Mouse (Mus musculus) heart, adult 18-20 months (tissue): Measurements from ENCODE around the gene Dusp16. TPM values are rescaled to one million over a fixed set of nuclear protein-coding genes. Genes with fewer than 3 reads are reported as not detected.

Source experiments
- DNase-seq, 2 experiments: peaks; one replicate each; pipeline ENCODE4 v3.0.0; 2021 to 2022; ENCODE audit warnings: mixed read lengths in 1 of 2
- total RNA-seq, 2 experiments: library from RNA; stranded (reverse); gene quantifications; 2 replicates each; pipeline ENCODE4 v1.2.3; 2021

Gene Dusp16
- total RNA-seq, 2 experiments from 2014 or later, result 20.7 to 23.8 TPM

DNA sequence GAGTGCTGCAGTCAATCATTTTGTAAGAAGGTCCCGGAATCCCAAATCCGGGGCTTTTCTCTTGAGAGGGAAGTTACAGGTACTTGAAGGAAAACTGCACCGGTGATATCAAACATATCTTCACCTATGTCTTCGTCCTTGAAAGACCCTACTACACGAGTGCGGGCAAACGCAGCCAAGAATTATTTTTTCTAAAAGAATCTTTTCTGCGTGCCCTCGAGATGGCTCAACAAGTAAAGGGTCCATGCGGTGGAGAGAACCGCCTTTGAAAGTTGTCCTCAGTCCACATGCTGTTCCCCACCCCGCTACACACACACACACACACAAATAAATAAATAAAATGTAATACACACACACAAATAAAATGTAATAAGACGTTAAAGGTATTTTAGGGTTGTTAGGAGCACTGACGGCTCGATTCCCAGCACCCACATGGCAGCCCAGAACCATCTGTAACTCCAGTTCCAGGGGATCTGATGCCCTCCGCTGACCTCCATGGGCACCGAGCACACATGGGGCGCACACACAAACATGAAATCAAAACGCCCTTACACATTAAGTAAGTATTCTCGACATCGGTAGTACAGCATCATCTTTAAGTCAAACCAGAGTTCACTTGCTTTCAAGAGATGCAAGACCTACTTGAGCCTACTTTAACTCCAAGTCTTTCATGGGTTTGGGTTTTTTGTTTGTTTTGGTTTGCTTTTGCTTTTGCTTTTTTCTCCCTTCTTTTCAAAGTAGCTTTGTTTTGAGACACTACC, 801 bp upstream of the Dusp16 start:
- no peak for DNase-seq

DNA sequence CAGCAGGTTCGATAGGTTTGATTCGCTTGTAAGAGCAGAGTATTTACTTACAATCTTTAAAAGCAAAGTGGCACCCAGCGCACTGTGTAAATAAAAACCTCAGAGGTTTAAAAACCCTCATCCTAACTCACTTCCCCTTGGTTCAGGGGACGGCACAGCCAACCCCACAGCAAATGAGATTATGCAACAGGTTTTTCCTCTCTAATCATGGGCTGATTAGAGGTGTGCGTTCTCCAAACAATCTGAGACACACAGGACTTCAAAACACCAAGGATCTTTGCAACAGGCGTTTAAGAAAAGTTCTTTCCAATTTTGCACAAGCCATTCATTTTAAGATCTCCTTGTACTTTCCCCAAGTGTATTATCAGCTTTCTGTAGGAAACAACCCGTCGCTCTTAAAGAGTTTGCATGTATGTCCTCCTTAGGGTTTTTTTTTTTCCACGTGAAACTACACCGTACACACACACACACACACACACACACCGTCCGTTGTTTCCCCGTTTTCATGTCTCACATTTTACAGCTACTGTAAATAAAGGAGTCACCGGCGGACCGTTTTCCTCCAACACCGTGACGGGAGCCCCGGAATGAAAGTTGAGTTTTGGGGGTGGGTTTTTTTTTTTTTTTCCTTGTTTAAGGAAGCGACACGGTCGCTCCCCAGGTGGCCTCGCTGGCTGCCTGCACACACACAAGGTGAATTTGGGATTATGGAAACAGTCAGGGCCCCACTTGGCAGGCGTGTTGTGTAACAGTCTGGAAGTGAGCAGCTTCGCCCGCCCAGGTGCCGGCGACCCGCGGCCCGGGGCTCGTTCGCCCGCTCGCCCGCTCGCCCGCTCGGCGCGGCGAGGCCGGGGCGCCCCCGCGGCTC, 940 bp downstream of the Dusp16 start:
- DNase-seq, result peak; percentile 50 to 74

DNA sequence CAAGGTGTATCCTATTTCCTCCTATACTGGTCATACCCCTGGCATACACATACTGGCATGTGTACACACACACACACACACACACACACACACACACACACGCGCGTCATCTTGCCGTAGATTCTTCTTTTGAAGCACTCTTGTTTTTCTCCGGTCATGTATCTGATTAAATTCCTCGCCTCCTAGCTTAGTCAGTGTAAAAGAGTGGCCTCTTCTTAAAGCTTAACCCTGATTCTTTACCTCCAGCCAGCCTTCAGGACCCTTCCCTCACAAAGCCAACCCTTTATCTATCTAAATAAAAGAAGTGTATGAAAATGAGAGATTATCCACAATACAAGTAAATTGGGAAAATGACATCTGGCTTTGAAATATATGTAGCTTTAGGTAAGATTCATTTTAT, 3.3 kb downstream of the Dusp16 start:
- no peak for DNase-seq

DNA sequence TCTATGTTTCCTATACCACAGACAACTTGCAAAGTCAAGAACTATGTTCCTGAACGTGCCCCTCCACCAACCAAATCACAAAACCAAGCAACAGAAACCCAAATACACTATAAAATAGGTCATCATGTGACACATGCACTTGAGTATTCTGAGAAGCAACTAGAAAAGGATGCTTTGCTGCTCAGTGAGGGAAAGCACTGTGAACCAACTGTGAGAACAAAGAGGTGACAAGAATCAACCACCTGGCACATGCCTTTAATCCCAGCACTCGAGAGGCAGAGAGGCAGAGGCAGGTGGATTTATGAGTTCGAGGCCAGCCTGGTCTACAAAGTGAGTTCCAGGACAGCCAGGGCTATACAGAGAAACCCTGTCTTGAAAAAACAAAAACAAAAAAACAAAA, 6.0 kb downstream of the Dusp16 start:
- DNase-seq, result no peak

DNA sequence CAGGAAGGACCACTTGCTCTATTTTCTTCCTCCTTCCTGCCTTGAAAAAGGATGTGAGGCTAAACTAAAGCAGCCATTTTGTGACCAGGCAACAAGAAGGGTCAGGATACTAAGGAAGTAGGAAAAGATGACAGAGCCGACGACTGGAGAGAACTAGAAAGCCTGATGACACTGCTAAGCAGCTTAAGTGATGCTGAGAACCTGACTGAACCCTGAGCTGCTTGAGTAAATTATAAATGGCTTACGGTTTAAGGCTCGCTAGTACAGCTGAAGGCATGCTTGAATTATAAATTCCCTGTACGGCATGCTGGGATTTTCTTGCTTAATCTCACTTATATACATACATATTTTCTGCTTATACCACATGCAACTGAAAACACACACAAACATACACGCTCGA, 9.5 kb downstream of the Dusp16 start:
- DNase-seq, result no peak

DNA sequence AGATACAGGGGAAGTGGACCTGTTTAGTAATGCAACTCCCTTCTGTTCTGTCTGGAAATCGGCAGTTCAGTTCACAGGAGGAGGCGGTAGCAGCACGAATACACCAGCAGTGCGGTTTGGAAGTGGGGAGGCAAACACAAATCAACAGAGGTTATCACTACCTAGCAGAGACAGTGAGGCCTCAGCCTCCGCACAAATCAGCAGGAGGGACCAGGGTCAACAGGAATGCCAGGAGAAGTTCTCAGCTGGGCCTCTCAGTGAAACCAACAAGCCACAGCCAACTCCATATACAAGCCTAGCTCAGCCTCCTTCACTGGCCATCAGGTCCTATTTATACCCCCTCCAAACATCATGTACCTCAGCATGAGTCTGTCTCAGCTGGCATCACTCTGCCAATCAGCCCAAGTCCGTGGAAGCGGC, 10.9 kb downstream of the Dusp16 start:
- DNase-seq, result peak; percentile 16 to 18

DNA sequence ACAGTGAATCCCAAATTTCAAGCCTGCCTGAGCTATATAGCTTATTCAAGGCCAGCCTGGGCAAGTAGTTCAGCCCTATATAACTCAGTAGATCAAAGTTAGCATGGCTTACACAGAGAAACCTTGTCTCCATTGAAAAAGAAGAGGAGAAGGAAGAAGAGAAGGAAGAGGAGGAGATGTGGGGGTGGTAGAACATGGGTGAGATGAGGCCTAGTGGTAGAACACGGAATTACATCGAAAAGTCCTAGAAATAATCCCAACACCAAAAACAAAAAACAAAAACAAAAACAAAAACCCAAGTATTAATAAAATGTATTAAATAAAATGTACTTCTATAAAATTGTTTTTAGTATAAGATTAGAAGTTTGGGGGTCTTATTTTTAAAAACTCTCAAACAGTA, 12.4 kb downstream of the Dusp16 start:
- DNase-seq, result no peak

DNA sequence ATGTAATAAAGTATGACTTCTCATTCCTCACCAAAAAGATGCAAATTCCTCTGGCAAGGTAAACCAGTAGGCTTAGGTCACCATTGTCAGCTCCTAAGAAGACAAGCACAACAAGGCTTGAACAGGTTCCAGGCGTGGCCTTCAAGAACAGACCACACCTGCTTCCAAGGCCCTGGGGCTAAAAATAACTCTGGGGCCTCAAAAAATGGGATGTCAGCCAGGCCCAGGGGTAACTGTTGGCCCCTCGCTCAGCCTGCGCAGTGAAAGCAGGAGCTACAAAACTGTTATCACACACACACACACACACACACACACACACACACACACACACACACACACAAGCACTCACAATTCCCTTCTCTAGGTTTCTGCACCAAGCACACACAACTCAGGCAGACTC, 18.5 kb downstream of the Dusp16 start:
- peak; percentile 70 to 75 for DNase-seq

DNA sequence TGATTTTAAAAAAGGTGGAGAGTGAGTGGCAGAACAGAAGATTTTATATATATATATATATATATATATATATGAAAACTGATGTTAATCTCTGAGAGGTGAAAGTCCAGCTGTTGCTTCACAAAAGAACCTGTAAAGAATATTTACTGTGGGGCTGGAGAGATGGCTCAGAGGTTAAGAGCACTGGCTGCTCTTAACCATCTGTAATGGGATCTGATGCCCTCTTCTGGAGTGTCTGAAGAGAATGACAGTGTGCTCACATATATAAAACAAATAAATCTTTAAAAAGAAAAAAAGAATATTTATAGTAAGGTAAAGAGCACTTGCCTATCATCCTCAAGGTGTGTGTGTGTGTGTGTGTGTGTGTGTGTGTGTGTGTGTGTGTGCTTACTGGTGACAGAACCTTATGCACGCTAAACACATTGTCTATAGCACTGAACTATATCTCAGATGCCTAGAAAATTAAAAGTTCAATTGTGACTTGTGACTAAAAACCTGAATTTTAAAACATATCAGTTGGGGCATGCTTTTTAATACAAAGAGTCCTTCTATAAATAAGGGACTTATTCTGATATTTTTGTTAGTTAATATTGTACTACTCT, 19.0 kb downstream of the Dusp16 start:
- DNase-seq, result no peak

DNA sequence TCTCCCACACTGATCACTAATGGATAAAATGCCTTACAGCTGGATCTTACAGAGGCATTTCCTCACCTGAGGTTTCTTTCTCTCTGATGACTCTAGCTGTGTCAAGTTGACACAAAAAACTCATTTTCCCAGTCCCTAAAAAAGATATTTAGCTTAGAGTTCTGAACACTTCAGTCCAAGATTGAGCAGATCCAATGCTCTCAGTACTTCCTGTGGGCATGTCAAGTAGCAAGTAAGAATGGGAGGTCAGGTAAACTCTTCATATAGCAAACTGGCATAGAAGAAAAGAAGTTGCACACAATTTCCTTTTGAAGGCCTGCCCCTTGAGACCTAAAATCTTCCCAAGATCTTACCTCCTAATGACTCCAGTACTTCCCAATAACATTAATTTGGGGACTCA, 22.1 kb downstream of the Dusp16 start:
- no peak for DNase-seq

DNA sequence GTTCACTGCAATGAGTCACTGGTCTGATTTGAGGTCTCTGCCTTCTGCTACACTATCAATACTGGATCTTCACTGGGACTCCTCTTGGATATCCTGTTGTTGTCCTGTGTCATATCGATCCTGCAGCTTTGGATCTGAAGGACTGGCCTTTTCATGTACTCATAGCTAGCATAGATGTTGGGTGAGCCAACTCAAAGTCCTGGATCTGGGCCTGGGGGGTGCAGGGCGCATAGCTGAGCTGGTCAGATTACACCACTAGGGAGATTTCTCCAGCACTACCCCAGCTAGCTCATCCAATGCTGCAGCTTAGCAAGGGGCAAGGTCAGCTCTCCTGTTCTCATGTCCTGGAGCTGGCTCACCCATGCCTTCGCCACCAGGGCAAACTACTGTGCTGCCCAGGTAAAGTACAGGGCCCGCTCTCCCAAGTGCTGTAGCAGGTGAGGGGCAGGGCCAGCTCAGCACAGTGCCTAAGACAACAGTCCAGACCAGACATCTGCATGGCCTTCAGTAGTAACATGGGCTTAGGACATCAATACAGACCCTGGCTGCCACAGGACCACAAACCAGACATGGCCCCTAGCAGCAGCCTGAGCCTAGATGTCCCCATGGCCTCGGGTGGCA, 27.9 kb downstream of the Dusp16 start:
- peak; percentile 14 to 20 for DNase-seq

DNA sequence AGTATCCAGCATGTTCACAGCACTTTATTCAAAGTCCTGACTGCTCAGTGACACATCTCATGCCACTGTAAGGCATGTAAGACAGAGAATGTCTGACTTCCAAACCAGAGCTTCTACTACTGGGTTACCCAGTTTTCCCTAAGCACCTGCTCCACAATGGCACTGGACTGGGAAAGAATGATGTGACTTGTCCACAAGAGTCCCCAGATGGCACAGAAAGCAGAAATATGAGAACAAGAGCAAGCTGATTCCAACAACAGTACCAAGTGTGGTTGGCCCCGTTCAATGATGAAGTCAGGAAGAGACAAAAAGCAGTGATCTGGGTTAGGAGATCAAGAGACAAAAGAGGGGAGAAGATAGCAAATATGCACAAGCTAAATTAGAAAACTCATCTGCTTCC, 29.0 kb downstream of the Dusp16 start:
- no peak for DNase-seq

DNA sequence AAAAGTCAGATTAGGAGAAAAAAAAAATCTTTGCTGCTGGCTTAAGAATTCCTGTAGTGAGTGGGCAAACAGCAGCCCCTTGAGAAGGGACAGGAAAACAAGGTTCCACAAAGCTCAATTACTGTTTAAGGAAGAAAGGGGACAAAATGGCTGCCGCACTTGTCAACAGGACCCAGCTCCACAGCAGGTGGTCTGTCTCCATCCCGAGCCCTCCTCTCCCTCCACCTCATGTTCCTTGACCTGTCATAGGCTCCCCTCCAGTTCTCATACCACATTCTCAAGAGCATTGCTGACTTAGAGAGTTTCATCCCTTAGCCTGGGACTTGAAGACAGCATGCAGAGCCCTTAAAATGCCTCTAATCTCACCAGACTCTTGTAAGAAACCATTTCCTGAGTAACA, 30.6 kb downstream of the Dusp16 start:
- no peak for DNase-seq

DNA sequence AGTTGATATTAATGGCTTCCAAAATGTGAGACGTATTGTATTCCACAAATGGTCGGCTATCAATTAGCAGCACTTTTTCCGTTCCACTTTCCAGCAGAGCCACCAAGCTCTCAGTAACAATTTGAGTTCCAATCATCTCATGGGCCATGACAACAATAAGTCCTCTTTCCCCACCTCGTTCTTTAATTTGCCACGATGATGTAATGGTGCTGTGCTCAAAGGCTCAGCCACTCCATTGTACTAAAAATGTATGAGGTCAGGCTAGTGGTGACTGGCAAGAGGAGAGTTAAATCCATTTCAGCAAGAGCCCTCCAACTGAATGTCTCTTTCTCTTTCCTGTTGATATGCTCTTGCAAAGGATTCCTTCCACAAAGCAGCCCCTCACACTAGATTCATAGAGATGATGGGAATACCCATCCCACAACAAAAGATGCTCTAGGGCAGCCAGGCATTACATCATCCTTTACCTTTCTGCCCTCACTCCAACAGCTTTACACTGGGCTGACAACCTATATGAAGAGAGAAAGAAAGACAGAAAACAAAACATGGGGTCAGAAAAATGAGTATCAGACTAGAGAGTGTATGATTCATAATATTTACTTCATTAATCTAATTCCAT, 31.4 kb downstream of the Dusp16 start:
- DNase-seq, result no peak

DNA sequence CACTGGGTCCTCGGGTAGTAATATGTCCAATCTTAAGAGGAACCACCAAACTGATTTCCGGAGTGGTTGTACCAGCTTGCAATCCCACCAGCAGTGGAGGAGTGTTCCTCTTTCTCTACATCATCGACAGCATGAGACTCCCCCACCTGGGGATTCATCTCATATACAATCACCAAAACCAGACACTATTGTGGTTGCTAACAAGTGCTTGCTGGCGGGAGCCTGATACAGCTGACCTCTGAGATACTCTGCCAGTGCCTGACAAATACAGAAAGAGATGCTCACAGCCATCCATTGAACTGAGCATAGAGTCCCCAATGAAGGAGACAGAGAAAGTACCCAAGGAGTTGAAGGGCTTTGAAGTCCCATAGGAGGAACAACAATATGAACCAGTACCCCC, 36.4 kb downstream of the Dusp16 start:
- DNase-seq, result no peak

DNA sequence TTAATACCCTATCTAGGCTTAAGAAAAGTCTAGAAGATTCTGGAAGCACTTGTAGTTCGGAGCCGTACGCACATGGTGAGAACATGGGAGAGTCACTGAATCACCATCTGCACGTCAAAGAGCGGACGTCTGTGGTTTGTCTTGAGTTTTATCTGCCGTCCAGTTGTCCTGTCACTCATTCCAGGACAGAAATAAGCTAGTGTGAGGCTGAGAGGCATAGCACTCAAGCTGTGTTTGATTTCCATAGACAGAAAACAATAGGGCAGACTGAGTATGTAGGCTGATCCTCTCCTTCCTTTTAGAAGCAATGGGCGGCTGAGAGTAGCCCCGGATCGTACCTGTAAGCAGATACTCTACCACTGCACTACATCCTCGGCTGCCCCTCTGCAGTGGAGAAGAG, 38.6 kb downstream of the Dusp16 start:
- no peak for DNase-seq

DNA sequence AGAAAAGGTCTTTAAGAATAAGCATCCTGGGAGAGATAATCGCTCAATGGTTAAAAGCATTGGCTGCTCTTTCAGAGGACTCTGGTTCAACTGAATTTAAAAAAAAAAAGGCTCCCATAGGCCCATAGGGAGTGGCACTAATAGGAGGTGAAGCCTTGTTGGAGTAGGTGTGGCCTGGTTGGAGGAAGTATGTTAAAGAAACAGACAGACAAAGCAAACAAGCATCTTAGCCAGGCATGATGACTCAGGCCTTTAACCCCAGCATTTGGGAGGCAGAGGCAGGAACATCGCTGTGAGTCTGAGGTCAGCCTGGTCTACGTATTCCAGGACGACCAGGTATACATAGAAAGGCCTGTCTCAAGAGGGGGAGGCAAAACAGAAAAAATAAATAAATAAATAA, 39.0 kb downstream of the Dusp16 start:
- no peak for DNase-seq

DNA sequence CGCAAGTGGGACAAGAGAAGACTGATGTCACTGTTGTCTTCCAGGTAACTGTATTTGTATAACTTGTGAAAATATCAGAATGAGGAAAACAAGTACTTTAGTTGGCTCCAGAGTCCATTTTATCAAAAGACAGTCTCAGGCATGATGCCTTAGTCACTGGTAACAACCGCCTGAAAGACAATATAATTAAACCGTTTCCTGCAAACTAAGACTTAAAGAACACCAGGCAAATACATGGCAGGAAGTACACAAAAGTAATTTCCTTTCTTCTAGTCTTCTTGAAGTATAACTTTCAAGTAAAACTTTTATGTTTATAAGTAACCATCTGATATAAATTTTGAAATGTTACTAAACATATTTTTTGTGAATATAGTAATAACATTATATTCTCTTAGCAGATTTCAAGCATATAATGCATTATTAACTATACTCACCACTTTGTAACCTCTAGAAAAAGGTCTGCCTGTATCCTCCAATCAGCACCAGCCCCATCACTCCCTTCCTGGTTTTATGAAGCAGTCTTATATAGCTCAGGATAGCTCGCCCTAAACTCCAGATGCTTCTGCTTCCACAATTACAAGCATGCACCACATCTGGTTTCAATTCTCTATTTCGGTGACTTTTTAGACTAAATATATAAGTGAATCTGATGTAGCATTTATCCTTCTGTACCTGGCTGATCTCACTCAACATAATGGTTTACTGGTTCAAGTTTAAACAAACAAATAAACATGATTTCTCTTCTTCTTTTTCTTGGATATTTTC, 40.4 kb downstream of the Dusp16 start:
- no peak for DNase-seq

DNA sequence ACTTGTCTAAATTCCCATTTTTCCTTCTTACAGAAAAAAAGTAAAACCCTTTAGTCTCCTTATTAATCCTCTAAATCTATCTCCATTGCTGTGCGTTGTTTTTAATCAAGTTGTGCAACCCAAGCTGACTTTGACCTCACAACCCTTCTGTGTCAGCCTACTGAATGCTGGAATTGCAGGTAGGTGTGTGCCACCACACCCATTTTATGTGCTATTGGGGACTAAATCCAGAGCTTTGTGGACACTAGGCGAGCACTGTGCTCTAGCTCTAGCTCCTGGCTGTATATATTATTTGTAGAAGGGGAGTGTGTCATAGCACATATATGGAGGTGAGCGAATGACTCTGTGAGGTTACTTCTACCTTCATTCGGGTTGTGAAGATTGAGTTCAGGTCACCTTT, 41.3 kb downstream of the Dusp16 start:
- DNase-seq, result no peak

DNA sequence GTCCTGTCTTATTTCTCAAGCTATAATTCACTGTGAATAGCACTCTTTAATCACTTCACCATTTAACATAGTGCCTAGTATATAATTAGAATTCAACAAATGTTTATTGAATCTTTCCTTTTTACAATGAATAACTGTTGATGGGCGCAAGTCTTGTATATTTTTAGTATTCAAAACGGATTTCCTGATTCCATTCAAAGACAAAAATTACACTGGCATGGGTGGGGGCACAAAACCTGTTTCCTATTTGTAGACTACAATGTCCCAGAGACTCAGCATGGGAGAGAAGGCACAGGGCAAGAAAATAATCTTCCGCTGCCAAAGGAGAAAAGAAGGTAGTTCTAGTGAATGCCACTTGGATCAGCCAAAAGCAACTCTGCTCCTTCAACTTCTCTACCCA, 44.3 kb downstream of the Dusp16 start:
- no peak for DNase-seq

DNA sequence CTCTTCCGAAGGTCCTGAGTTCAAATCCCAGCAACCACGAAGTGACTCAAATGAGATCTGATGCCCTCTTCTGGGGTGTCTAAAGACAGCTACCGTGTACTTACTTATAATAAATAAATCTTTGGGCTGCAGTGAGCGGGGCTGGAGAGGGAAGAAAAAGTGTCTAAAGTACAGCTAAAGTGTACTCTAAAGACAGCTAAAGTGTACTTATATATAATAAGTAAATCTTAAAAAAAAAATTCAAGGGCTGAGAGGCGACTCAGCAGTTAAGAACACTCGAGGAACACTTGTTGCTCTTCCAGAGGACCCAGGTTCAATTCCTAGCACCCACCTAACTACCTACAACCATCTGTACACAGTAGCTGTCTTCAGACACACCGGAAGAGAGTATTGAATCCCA, 46.5 kb downstream of the Dusp16 start:
- no peak for DNase-seq

DNA sequence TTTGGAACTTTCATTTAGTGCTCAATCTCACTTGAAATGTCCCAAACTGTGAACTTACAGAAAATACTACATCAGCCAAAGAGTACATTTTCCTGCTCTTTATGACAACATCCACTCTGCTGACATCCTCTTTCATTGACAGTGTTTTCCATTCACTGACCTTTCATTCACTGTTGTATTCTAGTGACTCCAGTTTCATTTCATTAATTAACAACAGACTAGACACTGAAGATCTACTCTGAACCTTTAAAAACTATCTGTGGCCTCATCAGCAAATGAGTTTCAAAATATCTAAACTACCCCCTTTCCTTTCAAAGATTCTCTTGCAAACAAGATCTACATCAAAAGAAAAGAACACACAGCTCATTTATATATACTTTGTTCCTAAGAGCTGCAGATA, 48.9 kb downstream of the Dusp16 start:
- DNase-seq, result no peak
